Mouse (Mus musculus) olfactory bulb, adult 2 months (tissue): Measurements from ENCODE around the gene Pafah1b1. TPM values are rescaled to one million over a fixed set of nuclear protein-coding genes. Genes with fewer than 3 reads are reported as not detected.

Source experiments
- H3K27ac ChIP-seq: fragments of 200-500 bp; 2 replicates; pipeline ENCODE4 v1.5.1; 2012; ENCODE audit warnings: low read depth, low read length; ENCODE audit not compliant: insufficient read depth
- H3K4me1 ChIP-seq: fragments of 200-500 bp; 2 replicates; pipeline ENCODE4 v1.6.1; 2012; ENCODE audit warnings: low read length; ENCODE audit not compliant: control insufficient read depth, insufficient read depth
- H3K4me3 ChIP-seq: fragments of 200-500 bp; 2 replicates; pipeline ENCODE4 v1.5.1; 2012; ENCODE audit warnings: mild to moderate bottlenecking, low read depth, low read length, moderate library complexity; ENCODE audit not compliant: insufficient read depth
- CTCF ChIP-seq: fragments of 200-500 bp; IDR thresholded peaks from 2 replicates; pipeline ENCODE4 v1.5.1; 2012; ENCODE audit warnings: low read depth, mild to moderate bottlenecking, low read length, moderate library complexity; ENCODE audit not compliant: insufficient read depth
- POLR2A ChIP-seq: fragments of 200-500 bp; IDR thresholded peaks from 2 replicates; pipeline ENCODE4 v1.6.1; 2012; ENCODE audit warnings: mild to moderate bottlenecking, low read depth, low read length, moderate library complexity; ENCODE audit not compliant: insufficient read depth
- WGBS: fragments of 180-500 bp; shearing (Covaris S2); methylation state at CpG from one replicate; pipeline ENCODE4 v1.1.7; 2018; 5-methylcytosine and 5-hydroxymethylcytosine counted together
- polyA plus RNA-seq: library from polyadenylated mRNA; stranded (reverse); fragments of >200 nt; gene quantifications from 2 replicates; pipeline ENCODE4 v1.2.4, GENCODE M21; 2012; ENCODE audit warnings: low replicate concordance; ENCODE audit not compliant: missing spikeins, insufficient read depth, insufficient read length

Pafah1b1 gene
- polyA plus RNA-seq, 1 experiment: 143 TPM

- TF ChIP-seq POLR2A (no peak), CTCF (no peak)
- Histone ChIP-seq H3K27ac (no peak overlapping the region), H3K4me3 (no peak overlapping the region), H3K4me1 (no peaks in the 10 kb centered on the region)
- 95% methylated on average over 14 of the region's 14 CpGs for WGBS
Observed at GRCm38 (mm10) chr11:74666776-74667581, 57.5 kb downstream of the Pafah1b1 start.

GRCm38 (mm10) chr11:74666284-74666652 lies 58.2 kb downstream of the Pafah1b1 start:
- no peaks in the 10 kb centered on the region for H3K4me1 ChIP-seq
- WGBS: 97% methylated on average over 5 of the region's 5 CpGs
- H3K4me3 ChIP-seq: no peak overlapping the region
- TF ChIP-seq CTCF (no peak), POLR2A (no peak)
- H3K27ac ChIP-seq: no peak overlapping the region

GRCm38 (mm10) chr11:74665631-74666283 lies 58.7 kb downstream of the Pafah1b1 start:
- H3K27ac ChIP-seq: no peak overlapping the region
- WGBS: 96% methylated on average over 17 of the region's 17 CpGs
- TF ChIP-seq POLR2A (no peak), CTCF (no peak)
- no peaks in the 10 kb centered on the region for H3K4me1 ChIP-seq
- H3K4me3 ChIP-seq: no peak overlapping the region

GRCm38 (mm10) chr11:74664906-74665305 lies 59.6 kb downstream of the Pafah1b1 start:
- Histone ChIP-seq H3K27ac (no peak overlapping the region), H3K4me1 (no peaks in the 10 kb centered on the region), H3K4me3 (no peak overlapping the region)
- no peak for TF ChIP-seq CTCF
- TF ChIP-seq POLR2A: no peak
- WGBS: 96% methylated on average over 8 of the region's 8 CpGs

GRCm38 (mm10) chr11:74664279-74664678 lies 60.2 kb downstream of the Pafah1b1 start:
- no peak for TF ChIP-seq CTCF
- TF ChIP-seq POLR2A: no peak
- no peak overlapping the region for H3K4me3 ChIP-seq
- WGBS: 93% methylated on average over 3 of the region's 3 CpGs
- no peaks in the 10 kb centered on the region for H3K4me1 ChIP-seq
- H3K27ac ChIP-seq: no peak overlapping the region

- TF ChIP-seq CTCF: no peak
- TF ChIP-seq POLR2A: no peak
- no peak overlapping the region for H3K4me3 ChIP-seq
- 87% methylated on average over 6 of the region's 6 CpGs for WGBS
- H3K27ac ChIP-seq: no peak overlapping the region
- no peaks in the 10 kb centered on the region for H3K4me1 ChIP-seq
Observed at GRCm38 (mm10) chr11:74662221-74662620, 62.2 kb downstream of the Pafah1b1 start.

GRCm38 (mm10) chr11:74661641-74662040 lies 62.8 kb downstream of the Pafah1b1 start:
- WGBS: 94% methylated on average over 19 of the region's 19 CpGs
- TF ChIP-seq CTCF (no peak), POLR2A (no peak)
- Histone ChIP-seq H3K27ac (no peak overlapping the region), H3K4me3 (no peak overlapping the region), H3K4me1 (no peaks in the 10 kb centered on the region)

GRCm38 (mm10) chr11:74660336-74660735 lies 64.1 kb downstream of the Pafah1b1 start:
- no peak overlapping the region for H3K4me3 ChIP-seq
- 94% methylated on average over 13 of the region's 13 CpGs for WGBS
- H3K27ac ChIP-seq: no peak overlapping the region
- TF ChIP-seq POLR2A (no peak), CTCF (no peak)
- H3K4me1 ChIP-seq: peaks cover 6% of the 10 kb centered on the region

GRCm38 (mm10) chr11:74655941-74656340 lies 68.5 kb downstream of the Pafah1b1 start:
- H3K27ac ChIP-seq: no peak overlapping the region
- 32% methylated on average over 3 of the region's 3 CpGs for WGBS
- TF ChIP-seq POLR2A (no peak), CTCF (no peak)
- no peak overlapping the region for H3K4me3 ChIP-seq
- H3K4me1 ChIP-seq: peaks cover 34% of the 10 kb centered on the region
